Mouse (Mus musculus): ENCODE measurements at regions not wholly inside any gene's neighbourhood (a gene's known extent, or its start where the extent isn't known, plus 50 kb on each side); places are given as distances from the start of the nearest gene placed in this dataset.

- no peak for DNase-seq
These were observed 153.3 kb downstream of the Shq1 start for GRCm38 (mm10) chr6:100517662-100518061.

DNA sequence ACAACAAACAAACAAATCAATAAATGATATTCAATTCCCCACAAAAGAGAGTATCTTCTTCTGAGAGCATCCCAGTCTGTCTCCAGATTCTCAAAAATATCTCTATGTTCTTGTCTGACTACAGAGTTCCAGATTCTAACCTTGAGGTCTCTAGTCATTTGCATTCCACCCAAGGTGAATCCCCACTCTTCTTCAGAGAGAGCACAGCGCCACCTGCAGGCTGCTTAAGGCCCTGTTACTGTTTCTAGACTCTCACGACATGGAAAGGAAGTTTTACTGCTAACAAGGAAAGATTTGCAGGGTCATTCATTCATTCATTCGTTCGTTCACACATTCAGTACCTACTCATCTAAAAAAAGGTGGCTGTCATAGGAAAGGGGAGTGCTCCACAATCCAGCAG is 158.3 kb downstream of the Shq1 start:
- DNase-seq: no peak

GRCm38 (mm10) chr6:100510676-100511075 is 160.3 kb downstream of the Shq1 start:
- DNase-seq: no peak

DNA sequence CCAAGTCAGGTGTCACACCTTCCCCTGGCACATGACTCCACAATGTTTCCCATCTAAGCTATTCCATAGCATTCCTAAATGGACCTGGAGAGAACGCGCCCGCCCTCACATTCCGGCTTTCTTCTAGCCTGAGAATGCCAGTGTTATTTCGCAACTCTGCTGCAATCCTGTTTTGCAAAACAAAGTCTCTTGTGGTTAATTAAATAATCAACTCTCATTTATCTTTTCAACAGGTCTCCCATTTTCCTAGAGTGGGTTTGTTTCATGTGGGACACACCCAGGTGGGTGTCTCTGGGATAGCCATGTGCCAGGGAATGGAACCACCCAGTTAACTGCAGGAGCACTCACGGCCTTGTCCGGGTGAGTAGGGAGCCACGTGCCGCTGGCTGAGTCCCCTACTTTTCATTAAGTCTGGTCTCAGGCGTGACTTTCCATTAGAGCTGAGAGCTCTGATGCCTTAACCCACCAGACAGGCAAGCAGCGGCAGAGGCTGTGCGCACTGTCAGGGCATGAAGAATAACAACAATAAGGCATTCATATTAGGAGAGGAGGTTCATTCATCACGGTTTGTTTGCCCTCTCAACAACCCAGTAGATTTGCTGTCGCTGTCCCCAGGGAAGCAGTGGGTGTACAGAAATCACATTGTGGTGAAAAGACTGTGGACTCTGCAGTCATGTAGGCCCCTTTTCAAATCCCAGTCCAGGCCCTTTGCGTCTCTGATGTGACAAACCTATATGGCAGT is 165.3 kb downstream of the Shq1 start:
- DNase-seq: no peak

GRCm38 (mm10) chr6:100502961-100503782 is 167.8 kb downstream of the Shq1 start:
- DNase-seq: peak; percentile 97

DNA sequence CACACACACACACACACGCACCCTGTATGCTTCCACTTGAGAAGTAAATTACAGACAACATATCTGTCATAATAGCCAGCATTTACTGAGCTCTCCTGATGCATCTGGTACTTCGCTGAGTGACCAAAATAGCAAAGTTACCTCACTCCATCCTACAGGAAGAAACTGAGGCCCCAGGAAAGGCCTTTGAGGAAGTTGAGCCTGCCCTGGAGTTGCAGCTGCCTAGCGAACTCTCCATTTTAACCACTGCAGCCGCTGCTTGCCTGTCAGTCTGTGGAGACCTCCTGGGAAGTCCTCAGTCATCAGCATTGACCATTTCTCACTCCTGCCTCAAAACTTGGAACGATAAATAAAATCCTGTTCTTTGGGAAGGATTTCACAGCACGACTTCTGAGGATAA is 168.8 kb downstream of the Shq1 start:
- DNase-seq: no peak

DNA sequence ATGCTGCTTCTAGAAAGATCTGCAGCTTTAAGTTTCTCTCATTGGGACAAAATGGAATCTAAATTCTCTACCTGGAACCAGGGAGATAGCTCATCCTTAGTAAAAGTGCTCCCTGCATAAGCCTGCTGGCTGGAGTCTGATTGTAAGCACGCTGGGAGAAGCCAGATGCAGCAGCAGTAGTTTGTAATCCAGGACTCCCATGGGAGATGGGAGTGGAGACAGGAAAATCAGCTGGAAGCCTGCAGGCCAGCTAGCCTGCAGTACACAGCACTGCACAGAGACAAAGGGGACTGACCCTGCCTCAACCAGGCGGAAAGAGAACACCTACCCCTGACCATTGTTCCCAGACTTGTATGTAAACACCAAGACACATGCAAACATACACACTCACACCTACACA is 170.2 kb downstream of the Shq1 start:
- peak; percentile 95 for DNase-seq

GRCm38 (mm10) chr6:100500060-100500459 is 170.9 kb downstream of the Shq1 start:
- no peak for DNase-seq

GRCm38 (mm10) chr6:100498861-100499271 is 172.1 kb downstream of the Shq1 start:
- DNase-seq: no peak

- no peak for DNase-seq
These were observed 172.8 kb downstream of the Shq1 start for GRCm38 (mm10) chr6:100498126-100498525.

DNA sequence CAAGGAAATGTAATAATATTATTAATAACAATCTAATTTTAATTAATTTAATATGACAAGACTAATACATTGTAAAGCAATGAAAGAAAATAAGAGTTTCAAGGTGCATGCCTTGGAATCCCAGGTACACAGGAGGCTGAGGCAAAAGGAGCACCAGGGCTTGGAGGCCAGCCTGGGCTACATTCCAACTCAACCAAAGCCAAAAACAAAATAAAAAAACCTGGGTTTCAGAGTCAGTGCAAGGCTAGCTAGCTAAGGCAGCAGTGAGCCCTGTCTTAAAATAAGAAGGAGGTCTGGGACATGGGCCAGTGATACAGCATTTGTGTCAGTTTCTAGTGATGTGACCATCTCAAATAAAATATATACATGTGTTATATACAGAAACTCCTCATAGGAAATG is 174.8 kb downstream of the Shq1 start:
- no peak for DNase-seq

DNA sequence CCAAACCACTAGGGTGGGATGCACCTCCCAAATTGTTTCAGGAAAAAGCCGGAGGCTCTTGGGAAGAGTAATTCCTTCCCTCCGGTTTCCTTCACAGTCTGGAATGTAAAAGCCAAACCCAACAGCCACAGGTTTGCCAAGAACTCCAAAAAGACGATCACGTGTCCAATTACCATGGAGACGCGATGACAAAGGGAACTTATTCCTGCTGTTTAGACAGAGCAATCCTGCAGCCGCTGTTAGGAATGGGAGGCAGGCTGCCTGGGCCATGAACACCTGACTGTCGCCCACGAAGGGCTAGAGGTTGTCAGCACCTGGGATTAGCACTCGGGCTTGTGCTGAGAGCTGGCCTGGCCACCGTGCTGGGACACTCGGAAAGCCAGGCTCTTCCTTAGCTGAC is 175.8 kb downstream of the Shq1 start:
- DNase-seq: no peak

- DNase-seq: no peak
These were observed 177.4 kb downstream of the Shq1 start for GRCm38 (mm10) chr6:100493558-100493957.

GRCm38 (mm10) chr6:100491811-100492210 is 179.1 kb downstream of the Shq1 start:
- DNase-seq: no peak

GRCm38 (mm10) chr6:100490920-100491712 is 179.8 kb downstream of the Shq1 start:
- DNase-seq: no peak

DNA sequence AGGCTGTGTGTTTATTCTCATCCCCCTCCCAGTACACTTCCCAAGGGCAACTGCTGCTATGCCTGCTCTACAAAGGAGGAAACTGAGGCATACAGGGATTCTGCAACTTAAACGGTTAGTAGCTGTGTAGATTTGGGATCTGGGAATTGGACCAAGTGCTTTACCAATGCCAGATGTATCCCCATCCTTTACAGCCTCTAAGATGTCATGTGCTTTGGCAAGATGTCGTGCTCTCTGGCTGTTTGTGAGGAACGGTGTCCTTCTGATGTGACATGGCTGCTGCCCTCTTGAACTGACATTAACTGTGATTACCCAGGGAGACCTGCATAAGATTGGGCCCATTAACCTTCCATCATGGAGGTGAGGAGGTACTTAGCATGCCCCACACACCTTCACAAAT is 187.1 kb downstream of the Shq1 start:
- DNase-seq: no peak

DNA sequence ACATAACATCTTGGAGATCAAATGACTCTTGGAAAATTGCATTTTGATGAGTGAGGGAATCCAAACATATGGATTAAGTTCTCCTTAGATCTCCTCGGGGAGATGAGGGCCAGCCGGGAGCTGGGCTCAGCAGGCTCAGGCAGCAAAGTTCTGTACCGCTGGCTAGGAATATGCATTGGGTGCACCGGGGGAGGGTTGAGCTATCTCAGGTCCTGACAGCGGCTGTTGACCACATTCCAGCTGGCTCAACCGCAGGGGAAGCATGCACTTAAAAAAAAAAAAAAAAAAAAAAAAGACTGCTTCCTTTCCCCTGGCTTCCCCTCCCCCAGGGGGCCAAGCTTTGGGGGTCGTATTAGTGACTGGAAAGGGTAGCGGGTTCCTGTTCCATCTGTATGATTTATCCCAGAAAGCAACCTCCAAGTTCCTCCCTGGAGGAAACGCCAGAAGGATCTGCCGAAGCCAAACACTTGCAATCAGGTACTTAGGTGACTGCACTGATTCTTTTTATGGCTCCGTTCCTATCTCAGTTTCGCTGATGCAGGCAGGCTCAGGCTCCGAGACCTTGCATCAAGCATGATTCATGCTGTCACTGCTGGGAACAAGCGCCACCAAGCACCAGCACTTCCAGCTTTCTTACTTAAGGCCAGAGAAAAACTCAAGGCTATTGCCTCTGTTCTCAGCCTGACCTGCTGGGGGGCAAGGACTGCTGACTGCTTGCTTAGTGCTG is 187.7 kb downstream of the Shq1 start:
- DNase-seq: no peak

GRCm38 (mm10) chr6:100482572-100482971 is 188.4 kb downstream of the Shq1 start:
- no peak for DNase-seq

GRCm38 (mm10) chr6:100480525-100480924 is 190.4 kb downstream of the Shq1 start:
- DNase-seq: no peak

- DNase-seq: no peak
These were observed 191.1 kb downstream of the Shq1 start for GRCm38 (mm10) chr6:100479881-100480280.

GRCm38 (mm10) chr6:100479455-100479854 is 191.5 kb downstream of the Shq1 start:
- no peak for DNase-seq

GRCm38 (mm10) chr6:100476550-100477366 is 189.5 kb upstream of the Rybp start:
- DNase-seq: peak; percentile 79
